Mouse (Mus musculus): ENCODE measurements around the gene Hapln1. TPM values are rescaled to one million over a fixed set of nuclear protein-coding genes. Genes with fewer than 3 reads are reported as not detected.

Hapln1 gene
- polyA plus RNA-seq, 1 experiment from 2014 or later = 15.3 TPM

GRCm38 (mm10) chr13:89637012-89637411 is 97.4 kb downstream of the Hapln1 start:
- no peak overlapping the region for H3K27ac ChIP-seq (ENCODE audit: low read depth, low read length)
- H3K4me2 ChIP-seq (replicated peaks; ENCODE audit: low read depth, low read length) = no peak overlapping the region
- H3K4me1 ChIP-seq (replicated peaks; ENCODE audit: control insufficient read depth, insufficient read depth, low read length) = no peaks in the 10 kb centered on the region
- WGBS = 83% methylated on average over 3 of the region's 3 CpGs
- no peak for DNase-seq (ENCODE audit: low spot score)
- no peak overlapping the region for H3K9ac ChIP-seq (ENCODE audit: low read depth, low read length)
- no peak for ATAC-seq (ENCODE audit: low FRiP score)
- no peaks in the 10 kb centered on the region for H3K27me3 ChIP-seq (ENCODE audit: control insufficient read depth, insufficient read depth, low read length)
- H3K36me3 ChIP-seq (ENCODE audit: control insufficient read depth, insufficient read depth, low read length) = no peaks in the 10 kb centered on the region
- H3K4me3 ChIP-seq (ENCODE audit: low read depth, low read length) = no peak overlapping the region
- no peaks in the 10 kb centered on the region for H3K9me3 ChIP-seq (ENCODE audit: control insufficient read depth, low read length)

- no peaks in the 10 kb centered on the region for H3K36me3 ChIP-seq (ENCODE audit: control insufficient read depth, insufficient read depth, low read length)
- H3K9me3 ChIP-seq (ENCODE audit: control insufficient read depth, low read length) = no peaks in the 10 kb centered on the region
- WGBS = 93% methylated on average over 2 of the region's 2 CpGs
- H3K4me3 ChIP-seq (ENCODE audit: low read depth, low read length) = no peak overlapping the region
- no peaks in the 10 kb centered on the region for H3K27me3 ChIP-seq (ENCODE audit: control insufficient read depth, insufficient read depth, low read length)
- ATAC-seq (ENCODE audit: low FRiP score) (no peak), DNase-seq (ENCODE audit: low spot score) (no peak)
- no peak overlapping the region for H3K9ac ChIP-seq (ENCODE audit: low read depth, low read length)
- no peaks in the 10 kb centered on the region for H3K4me1 ChIP-seq (replicated peaks; ENCODE audit: control insufficient read depth, insufficient read depth, low read length)
- no peak overlapping the region for H3K27ac ChIP-seq (ENCODE audit: low read depth, low read length)
- H3K4me2 ChIP-seq (replicated peaks; ENCODE audit: low read depth, low read length) = no peak overlapping the region
Observed at GRCm38 (mm10) chr13:89645589-89645988, 106.0 kb downstream of the Hapln1 start.

GRCm38 (mm10) chr13:89652773-89653172 is 113.2 kb downstream of the Hapln1 start:
- Histone ChIP-seq H3K4me2 (replicated peaks; ENCODE audit: low read depth, low read length) (no peak overlapping the region), H3K9ac (ENCODE audit: low read depth, low read length) (no peak overlapping the region), H3K27ac (ENCODE audit: low read depth, low read length) (no peak overlapping the region), H3K4me1 (replicated peaks; ENCODE audit: control insufficient read depth, insufficient read depth, low read length) (no peaks in the 10 kb centered on the region), H3K9me3 (ENCODE audit: control insufficient read depth, low read length) (no peaks in the 10 kb centered on the region), H3K36me3 (ENCODE audit: control insufficient read depth, insufficient read depth, low read length) (no peaks in the 10 kb centered on the region), H3K27me3 (ENCODE audit: control insufficient read depth, insufficient read depth, low read length) (no peaks in the 10 kb centered on the region), H3K4me3 (ENCODE audit: low read depth, low read length) (no peak overlapping the region)
- no peak for DNase-seq (ENCODE audit: low spot score)
- 74% methylated on average over 1 of the region's 1 CpGs for WGBS
- ATAC-seq (ENCODE audit: low FRiP score) = no peak

- Histone ChIP-seq H3K9me3 (ENCODE audit: control insufficient read depth, low read length) (no peaks in the 10 kb centered on the region), H3K27me3 (ENCODE audit: control insufficient read depth, insufficient read depth, low read length) (no peaks in the 10 kb centered on the region), H3K4me1 (replicated peaks; ENCODE audit: control insufficient read depth, insufficient read depth, low read length) (no peaks in the 10 kb centered on the region), H3K9ac (ENCODE audit: low read depth, low read length) (no peak overlapping the region), H3K36me3 (ENCODE audit: control insufficient read depth, insufficient read depth, low read length) (no peaks in the 10 kb centered on the region), H3K4me3 (ENCODE audit: low read depth, low read length) (no peak overlapping the region), H3K4me2 (replicated peaks; ENCODE audit: low read depth, low read length) (no peak overlapping the region), H3K27ac (ENCODE audit: low read depth, low read length) (no peak overlapping the region)
- ATAC-seq (ENCODE audit: low FRiP score) (no peak), DNase-seq (ENCODE audit: low spot score) (no peak)
- 84% methylated on average over 2 of the region's 2 CpGs for whole genome bisulfite sequencing
Observed at GRCm38 (mm10) chr13:89653279-89653678, 113.7 kb downstream of the Hapln1 start.

GRCm38 (mm10) chr13:89657046-89657445 is 117.5 kb downstream of the Hapln1 start:
- Histone ChIP-seq H3K27ac (ENCODE audit: low read depth, low read length) (no peak overlapping the region), H3K4me2 (replicated peaks; ENCODE audit: low read depth, low read length) (no peak overlapping the region), H3K27me3 (ENCODE audit: control insufficient read depth, insufficient read depth, low read length) (no peaks in the 10 kb centered on the region), H3K4me1 (replicated peaks; ENCODE audit: control insufficient read depth, insufficient read depth, low read length) (no peaks in the 10 kb centered on the region), H3K9me3 (ENCODE audit: control insufficient read depth, low read length) (no peaks in the 10 kb centered on the region), H3K9ac (ENCODE audit: low read depth, low read length) (no peak overlapping the region), H3K36me3 (ENCODE audit: control insufficient read depth, insufficient read depth, low read length) (0 out of 2 replicates have a peak, but pooled peaks cover 2% of the 10 kb centered on the region), H3K4me3 (ENCODE audit: low read depth, low read length) (no peak overlapping the region)
- WGBS = 95% methylated on average over 11 of the region's 11 CpGs
- ATAC-seq (ENCODE audit: low FRiP score) (no peak), DNase-seq (ENCODE audit: low spot score) (no peak)

Other genes with a start within 250 kb of the Hapln1 start
- 75.9 and 99.0 TPM in 2 replicates for gene Vcan, start 202.7 kb downstream of the Hapln1 start, polyA plus RNA-seq (2014; fragmentation: Nextera tagmentation; extraction: Ambion mirVana)

Data from hindbrain, embryonic 11.5 days (tissue).